Mouse (Mus musculus): Measurements from ENCODE around the gene Gm10282. TPM values are rescaled to one million over a fixed set of nuclear protein-coding genes. Genes with fewer than 3 reads are reported as not detected.

Gm10282 gene
- total RNA-seq, 2 experiments from 2014 or later, result 2.0 to 3.0 TPM

- peak; percentile 35 to 56 for DNase-seq
- intact Hi-C loops (cut with DNase I), result no loop called here
These were observed 39.7 kb downstream of the Gm10282 start for GRCm38 (mm10) chr8:72265342-72265741.

- intact Hi-C loops (cut with DNase I), result loop anchor here (2.0 kb wide), 1 partner anchor 103 kb away; no protein-coding TSS in a partner anchor
- no peak for DNase-seq
These were observed 41.6 kb downstream of the Gm10282 start for GRCm38 (mm10) chr8:72263451-72263850.

GRCm38 (mm10) chr8:72262756-72263155 lies 42.3 kb downstream of the Gm10282 start:
- intact Hi-C loops (cut with DNase I), result loop anchor here (2.0 kb wide), 1 partner anchor 104 kb away; no protein-coding TSS in a partner anchor
- no peak for DNase-seq

GRCm38 (mm10) chr8:72261872-72262271 lies 43.2 kb downstream of the Gm10282 start:
- no peak for DNase-seq
- intact Hi-C loops (cut with DNase I), result loop anchor here (2.0 kb wide), 1 partner anchor 105 kb away; no protein-coding TSS in a partner anchor

- intact Hi-C loops (cut with DNase I), result no loop called here
- DNase-seq, result no peak
These were observed 43.6 kb downstream of the Gm10282 start for GRCm38 (mm10) chr8:72261431-72261830.

GRCm38 (mm10) chr8:72261019-72261418 lies 44.0 kb downstream of the Gm10282 start:
- intact Hi-C loops (cut with DNase I), result no loop called here
- DNase-seq, result no peak

- DNase-seq, result no peak
- intact Hi-C loops (cut with DNase I), result no loop called here
These were observed 44.5 kb downstream of the Gm10282 start for GRCm38 (mm10) chr8:72260585-72260984.

- no peak for DNase-seq
- intact Hi-C loops (cut with DNase I), result no loop called here
These were observed 45.2 kb downstream of the Gm10282 start for GRCm38 (mm10) chr8:72259862-72260261.

- DNase-seq, result no peak
- intact Hi-C loops (cut with DNase I), result no loop called here
These were observed 47.2 kb downstream of the Gm10282 start for GRCm38 (mm10) chr8:72257902-72258238.

GRCm38 (mm10) chr8:72257171-72257901 lies 47.7 kb downstream of the Gm10282 start:
- intact Hi-C loops (cut with DNase I), result no loop called here
- no peak for DNase-seq

Other genes with a start within 250 kb of the Gm10282 start
- not detected for gene Olfr373, start 222.1 kb downstream of the Gm10282 start, total RNA-seq (2021)
- not detected for gene Olfr374, start 198.2 kb downstream of the Gm10282 start, total RNA-seq (2021)
- 10 to 100 TPM; 28.1 to 35.5 TPM for gene Tpm4, start 170.3 kb downstream of the Gm10282 start, total RNA-seq (2021)
- gene Rab8a, start 144.1 kb downstream of the Gm10282 start, total RNA-seq (2021), result 10 to 100 TPM in 1 of 2 experiments, 1 to 10 TPM in 1; 6.0 to 10.0 TPM
- not detected for gene Hsh2d, start 115.6 kb downstream of the Gm10282 start, total RNA-seq (2021)
- gene Cib3, start 92.4 kb downstream of the Gm10282 start, total RNA-seq (2021), result not detected
- gene Gm11034, start 91.6 kb downstream of the Gm10282 start, total RNA-seq (2021), result not detected
- gene Fam32a, start 85.5 kb downstream of the Gm10282 start, total RNA-seq (2021), result 1 to 10 TPM; 8.3 to 8.6 TPM
- 10 to 100 TPM; 21.4 to 22.4 TPM for gene Ap1m1, start 65.2 kb downstream of the Gm10282 start, total RNA-seq (2021)
- 10 to 100 TPM in 1 of 2 experiments, 1 to 10 TPM in 1; 9.3 to 26.4 TPM for gene Klf2, start 13.8 kb upstream of the Gm10282 start, total RNA-seq (2021)
- 10 to 100 TPM; 23.2 to 24.6 TPM for gene Eps15l1, start 116.2 kb upstream of the Gm10282 start, total RNA-seq (2021)
- gene Calr3, start 138.6 kb upstream of the Gm10282 start, total RNA-seq (2021), result 1 to 10 TPM; 2.9 to 3.3 TPM
- 1 to 10 TPM; 2.7 to 3.4 TPM for gene 1700030K09Rik, start 138.6 kb upstream of the Gm10282 start, total RNA-seq (2021)
- 10 to 100 TPM; 19.9 to 24.8 TPM for gene Cherp, start 170.0 kb upstream of the Gm10282 start, total RNA-seq (2021)
- gene Slc35e1, start 187.4 kb upstream of the Gm10282 start, total RNA-seq (2021), result 10 to 100 TPM; 39.4 to 43.2 TPM
- 1 to 10 TPM; 8.2 to 8.3 TPM for gene Med26, start 243.0 kb upstream of the Gm10282 start, total RNA-seq (2021)

Data from gastrocnemius, postnatal 36 days (tissue).